Mouse (Mus musculus) testis, adult 2 months (tissue): Measurements from ENCODE around the gene Gyg.

Experiments
- CTCF ChIP-seq: fragments of 200-500 bp; IDR thresholded peaks from 2 replicates; pipeline ENCODE4 v1.5.1; 2012; ENCODE audit warnings: low read depth, mild to moderate bottlenecking, inconsistent platforms, low read length, moderate library complexity; ENCODE audit not compliant: control insufficient read depth, insufficient read depth, insufficient replicate concordance
- POLR2A ChIP-seq: fragments of 200-500 bp; IDR thresholded peaks from 2 replicates; pipeline ENCODE4 v1.6.1; 2012; ENCODE audit warnings: low read depth, mild to moderate bottlenecking, inconsistent platforms, low read length, moderate library complexity; ENCODE audit not compliant: control insufficient read depth

- TF ChIP-seq CTCF: no peak
- TF ChIP-seq POLR2A: no peak
These were observed 25.6 kb downstream of the Gyg start for GRCm38 (mm10) chr3:20129491-20129890.
